Mouse (Mus musculus): ENCODE measurements around the gene Parn. TPM values are rescaled to one million over a fixed set of nuclear protein-coding genes. Genes with fewer than 3 reads are reported as not detected.

Gene Parn
- polyA plus RNA-seq, 1 experiment from 2014 or later = 29.2 TPM

GRCm38 (mm10) chr16:13550667-13551066, 117.3 kb downstream of the Parn start:
- ATAC-seq (replicated peaks; ENCODE audit: extremely low read depth, insufficient read depth, low FRiP score) = no peak
- no peak overlapping the region for H3K9ac ChIP-seq (ENCODE audit: low read length)
- H3K9me3 ChIP-seq (replicated peaks; ENCODE audit: control insufficient read depth, low read length) = peaks cover 22% of the 10 kb centered on the region
- no peak overlapping the region for H3K27ac ChIP-seq (ENCODE audit: low read length)
- H3K27me3 ChIP-seq (ENCODE audit: control insufficient read depth, insufficient read depth, low read length) = no peaks in the 10 kb centered on the region
- H3K4me3 ChIP-seq (ENCODE audit: low read length) = no peak overlapping the region
- 72% methylated on average over 3 of the region's 3 CpGs for WGBS
- peaks cover 23% of the 10 kb centered on the region for H3K36me3 ChIP-seq (ENCODE audit: control insufficient read depth, insufficient read depth)
- H3K4me1 ChIP-seq (ENCODE audit: control insufficient read depth, insufficient read depth, low read length) = no peaks in the 10 kb centered on the region
- no peak overlapping the region for H3K4me2 ChIP-seq (ENCODE audit: low read depth, low read length)

GRCm38 (mm10) chr16:13549976-13550375, 118.0 kb downstream of the Parn start:
- no peak overlapping the region for H3K9ac ChIP-seq (ENCODE audit: low read length)
- no peak overlapping the region for H3K27ac ChIP-seq (ENCODE audit: low read length)
- WGBS = 89% methylated on average over 2 of the region's 2 CpGs
- peaks cover 26% of the 10 kb centered on the region for H3K36me3 ChIP-seq (ENCODE audit: control insufficient read depth, insufficient read depth)
- H3K4me3 ChIP-seq (ENCODE audit: low read length) = no peak overlapping the region
- H3K27me3 ChIP-seq (ENCODE audit: control insufficient read depth, insufficient read depth, low read length) = no peaks in the 10 kb centered on the region
- no peak overlapping the region for H3K4me2 ChIP-seq (ENCODE audit: low read depth, low read length)
- ATAC-seq (replicated peaks; ENCODE audit: extremely low read depth, insufficient read depth, low FRiP score) = no peak
- peaks cover 22% of the 10 kb centered on the region for H3K9me3 ChIP-seq (replicated peaks; ENCODE audit: control insufficient read depth, low read length)
- no peaks in the 10 kb centered on the region for H3K4me1 ChIP-seq (ENCODE audit: control insufficient read depth, insufficient read depth, low read length)

- H3K9me3 ChIP-seq (replicated peaks; ENCODE audit: control insufficient read depth, low read length) = peaks cover 18% of the 10 kb centered on the region
- H3K4me1 ChIP-seq (ENCODE audit: control insufficient read depth, insufficient read depth, low read length) = 0 out of 2 replicates have a peak, but pooled peaks cover 2% of the 10 kb centered on the region
- H3K36me3 ChIP-seq (ENCODE audit: control insufficient read depth, insufficient read depth) = peaks cover 19% of the 10 kb centered on the region
- no peak overlapping the region for H3K4me3 ChIP-seq (ENCODE audit: low read length)
- H3K4me2 ChIP-seq (ENCODE audit: low read depth, low read length) = no peak overlapping the region
- ATAC-seq (replicated peaks; ENCODE audit: extremely low read depth, insufficient read depth, low FRiP score) = 0 out of 2 replicates have a peak, but pooled peaks have one; percentile 18
- H3K27me3 ChIP-seq (ENCODE audit: control insufficient read depth, insufficient read depth, low read length) = no peaks in the 10 kb centered on the region
- 48% methylated on average over 4 of the region's 4 CpGs for WGBS
- H3K27ac ChIP-seq (ENCODE audit: low read length) = no peak overlapping the region
- no peak overlapping the region for H3K9ac ChIP-seq (ENCODE audit: low read length)
These were observed 126.2 kb downstream of the Parn start for GRCm38 (mm10) chr16:13541816-13542215.

- no peaks in the 10 kb centered on the region for H3K27me3 ChIP-seq (ENCODE audit: control insufficient read depth, insufficient read depth, low read length)
- WGBS = 54% methylated on average over 15 of the region's 15 CpGs
- H3K4me3 ChIP-seq (ENCODE audit: low read length) = no peak overlapping the region
- ATAC-seq (replicated peaks; ENCODE audit: extremely low read depth, insufficient read depth, low FRiP score) = no peak
- peaks cover 13% of the 10 kb centered on the region for H3K9me3 ChIP-seq (replicated peaks; ENCODE audit: control insufficient read depth, low read length)
- 0 out of 2 replicates have a peak, but pooled peaks cover 2% of the 10 kb centered on the region for H3K4me1 ChIP-seq (ENCODE audit: control insufficient read depth, insufficient read depth, low read length)
- H3K27ac ChIP-seq (ENCODE audit: low read length) = no peak overlapping the region
- peaks cover 13% of the 10 kb centered on the region for H3K36me3 ChIP-seq (ENCODE audit: control insufficient read depth, insufficient read depth)
- no peak overlapping the region for H3K9ac ChIP-seq (ENCODE audit: low read length)
- H3K4me2 ChIP-seq (ENCODE audit: low read depth, low read length) = no peak overlapping the region
These were observed 126.7 kb downstream of the Parn start for GRCm38 (mm10) chr16:13541121-13541747.

GRCm38 (mm10) chr16:13538933-13539648, 128.9 kb downstream of the Parn start:
- no peak overlapping the region for H3K4me2 ChIP-seq (ENCODE audit: low read depth, low read length)
- no peaks in the 10 kb centered on the region for H3K9me3 ChIP-seq (replicated peaks; ENCODE audit: control insufficient read depth, low read length)

GRCm38 (mm10) chr16:13538213-13538932, 129.6 kb downstream of the Parn start:
- H3K4me3 ChIP-seq (ENCODE audit: low read length) = no peak overlapping the region
- no peak overlapping the region for H3K4me2 ChIP-seq (ENCODE audit: low read depth, low read length)
- H3K4me1 ChIP-seq (ENCODE audit: control insufficient read depth, insufficient read depth, low read length) = 0 out of 2 replicates have a peak, but pooled peaks cover 2% of the 10 kb centered on the region
- H3K9me3 ChIP-seq (replicated peaks; ENCODE audit: control insufficient read depth, low read length) = no peaks in the 10 kb centered on the region
- H3K27ac ChIP-seq (ENCODE audit: low read length) = no peak overlapping the region
- no peaks in the 10 kb centered on the region for H3K27me3 ChIP-seq (ENCODE audit: control insufficient read depth, insufficient read depth, low read length)
- H3K9ac ChIP-seq (ENCODE audit: low read length) = no peak overlapping the region
- WGBS = 73% methylated on average over 13 of the region's 13 CpGs
- 0 out of 2 replicates have a peak, but pooled peaks cover 2% of the 10 kb centered on the region for H3K36me3 ChIP-seq (ENCODE audit: control insufficient read depth, insufficient read depth)
- ATAC-seq (replicated peaks; ENCODE audit: extremely low read depth, insufficient read depth, low FRiP score) = no peak

More at GRCm38 (mm10) chr16:13538933-13539648, 128.9 kb downstream of the Parn start:
- 88% methylated on average over 9 of the region's 9 CpGs for WGBS
- Histone ChIP-seq H3K4me1 (ENCODE audit: control insufficient read depth, insufficient read depth, low read length) (0 out of 2 replicates have a peak, but pooled peaks cover 2% of the 10 kb centered on the region), H3K27me3 (ENCODE audit: control insufficient read depth, insufficient read depth, low read length) (no peaks in the 10 kb centered on the region), H3K27ac (ENCODE audit: low read length) (no peak overlapping the region), H3K4me3 (ENCODE audit: low read length) (no peak overlapping the region), H3K9ac (ENCODE audit: low read length) (no peak overlapping the region), H3K36me3 (ENCODE audit: control insufficient read depth, insufficient read depth) (0 out of 2 replicates have a peak, but pooled peaks cover 2% of the 10 kb centered on the region)
- ATAC-seq (replicated peaks; ENCODE audit: extremely low read depth, insufficient read depth, low FRiP score) = no peak

- Histone ChIP-seq H3K4me1 (ENCODE audit: control insufficient read depth, insufficient read depth, low read length) (0 out of 2 replicates have a peak, but pooled peaks cover under 1% of the 10 kb centered on the region), H3K9ac (ENCODE audit: low read length) (no peak overlapping the region), H3K4me2 (ENCODE audit: low read depth, low read length) (no peak overlapping the region), H3K9me3 (replicated peaks; ENCODE audit: control insufficient read depth, low read length) (no peaks in the 10 kb centered on the region), H3K27me3 (ENCODE audit: control insufficient read depth, insufficient read depth, low read length) (no peaks in the 10 kb centered on the region), H3K4me3 (ENCODE audit: low read length) (no peak overlapping the region), H3K36me3 (ENCODE audit: control insufficient read depth, insufficient read depth) (0 out of 2 replicates have a peak, but pooled peaks cover 2% of the 10 kb centered on the region), H3K27ac (ENCODE audit: low read length) (no peak overlapping the region)
- 71% methylated on average over 7 of the region's 7 CpGs for whole genome bisulfite sequencing
- ATAC-seq (replicated peaks; ENCODE audit: extremely low read depth, insufficient read depth, low FRiP score) = no peak
These were observed 131.6 kb downstream of the Parn start for GRCm38 (mm10) chr16:13536404-13536803.

- no peak overlapping the region for H3K4me2 ChIP-seq (ENCODE audit: low read depth, low read length)
- H3K27me3 ChIP-seq (ENCODE audit: control insufficient read depth, insufficient read depth, low read length) = no peaks in the 10 kb centered on the region
- H3K27ac ChIP-seq (ENCODE audit: low read length) = no peak overlapping the region
- H3K4me1 ChIP-seq (ENCODE audit: control insufficient read depth, insufficient read depth, low read length) = no peaks in the 10 kb centered on the region
- no peak overlapping the region for H3K9ac ChIP-seq (ENCODE audit: low read length)
- no peak for ATAC-seq (replicated peaks; ENCODE audit: extremely low read depth, insufficient read depth, low FRiP score)
- WGBS = 39% methylated on average over 12 of the region's 12 CpGs
- H3K36me3 ChIP-seq (ENCODE audit: control insufficient read depth, insufficient read depth) = 0 out of 2 replicates have a peak, but pooled peaks cover 2% of the 10 kb centered on the region
- H3K9me3 ChIP-seq (replicated peaks; ENCODE audit: control insufficient read depth, low read length) = no peaks in the 10 kb centered on the region
- no peak overlapping the region for H3K4me3 ChIP-seq (ENCODE audit: low read length)
These were observed 132.1 kb downstream of the Parn start for GRCm38 (mm10) chr16:13535856-13536255.
